Mouse (Mus musculus) kidney, postnatal 0 days (tissue): Measurements from ENCODE around the gene Rnasel. TPM values are rescaled to one million over a fixed set of nuclear protein-coding genes. Genes with fewer than 3 reads are reported as not detected.

Experiments used
- ATAC-seq: fragments of 200-750 bp; cut with Nextera tagmentation; replicated peaks from 2 replicates; pipeline ENCODE4 v1.8.0; 2017; ENCODE audit warnings: low read depth, moderate number of reproducible peaks, moderate TSS enrichment, moderate library complexity; ENCODE audit not compliant: low FRiP score
- DNase-seq: peaks from one replicate; pipeline ENCODE4 v3.0.0-alpha.2; 2016; ENCODE audit warnings: low spot score
- H3K27ac ChIP-seq: fragments of 300-500 bp; sonication (generic); 2 replicates; pipeline ENCODE4 v1.5.1; 2014; ENCODE audit warnings: mild to moderate bottlenecking
- H3K27me3 ChIP-seq: fragments of 300-500 bp; sonication (generic); 2 replicates; pipeline ENCODE4 v1.6.1; 2014; ENCODE audit warnings: low read length, mixed read lengths; ENCODE audit not compliant: insufficient read depth
- H3K36me3 ChIP-seq: fragments of 300-500 bp; sonication (generic); 2 replicates; pipeline ENCODE4 v1.6.1; 2014; ENCODE audit warnings: low read length, mixed read lengths; ENCODE audit not compliant: insufficient read depth
- H3K4me1 ChIP-seq: fragments of 300-500 bp; sonication (generic); replicated peaks from 2 replicates; pipeline ENCODE4 v1.6.1; 2014; ENCODE audit warnings: antibody characterized with exemption, low read length, mixed read lengths; ENCODE audit not compliant: insufficient read depth
- H3K4me2 ChIP-seq: fragments of 300-500 bp; sonication (generic); 2 replicates; pipeline ENCODE4 v1.6.1; 2014; ENCODE audit warnings: mild to moderate bottlenecking, low read length, moderate library complexity, mixed read lengths
- H3K4me3 ChIP-seq: fragments of 300-500 bp; sonication (generic); replicated peaks from 2 replicates; pipeline ENCODE4 v1.5.1; 2014; ENCODE audit warnings: low read depth, low read length
- H3K9ac ChIP-seq: fragments of 300-500 bp; sonication (generic); 2 replicates; pipeline ENCODE4 v1.6.1; 2014; ENCODE audit warnings: low read depth, low read length
- H3K9me3 ChIP-seq: fragments of 300-500 bp; sonication (generic); replicated peaks from 2 replicates; pipeline ENCODE4 v1.6.1; 2016; ENCODE audit warnings: low read length, inconsistent platforms, mixed read lengths
- CTCF ChIP-seq: IDR thresholded peaks from 2 replicates; pipeline ENCODE4 v1.5.1; 2016; ENCODE audit warnings: antibody characterized with exemption, low read depth, mild to moderate bottlenecking, moderate library complexity
- WGBS: fragments of 180-500 bp; shearing (Covaris S2); extraction: QIAGEN DNeasy Blood & Tissue Kit; methylation state at CpG from one replicate; pipeline ENCODE4 v1.1.7; 2014; 5-methylcytosine and 5-hydroxymethylcytosine counted together
- polyA plus RNA-seq: library from polyadenylated mRNA; unstranded; fragments of >200 nt; fragmentation: Nextera tagmentation; extraction: Ambion mirVana; gene quantifications from 2 replicates; pipeline ENCODE4 v1.2.1, GENCODE M21; 2015

The Rnasel gene
- 10.8 TPM in 2 replicates for polyA plus RNA-seq

DNA sequence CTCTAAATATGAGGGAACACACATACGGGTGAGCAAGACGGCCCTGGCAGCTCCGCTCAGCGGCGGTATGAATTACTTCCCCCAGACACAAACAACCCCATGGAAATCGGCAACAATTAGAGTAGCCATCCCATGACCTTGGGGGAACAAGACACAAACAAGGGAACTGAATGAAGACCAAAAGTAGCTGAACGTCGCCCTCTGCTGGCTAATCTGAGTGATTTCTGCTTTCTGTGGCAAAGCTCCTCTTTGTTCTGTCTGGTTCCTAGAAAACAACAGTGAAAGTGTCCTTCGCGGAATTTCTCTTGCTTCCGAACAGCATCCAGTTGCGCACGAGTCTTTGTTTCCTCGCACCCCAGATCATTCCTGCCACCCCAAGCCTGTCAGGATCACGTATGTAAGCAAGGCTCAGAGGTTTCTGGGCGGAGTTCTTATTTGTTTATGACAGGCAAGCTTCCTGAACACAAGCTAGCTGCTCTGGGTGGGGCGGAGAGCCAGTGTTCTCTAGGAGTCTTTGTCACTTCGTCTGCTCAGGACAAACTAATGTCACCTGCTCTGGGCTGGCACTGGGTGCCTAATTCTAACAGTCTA, at the start of gene Rnasel:
Gene Rnasel (plus strand): TSS at position 216 of the 591 bp plus-strand sequence.
- peak; percentile 95 for DNase-seq
- 2% methylated on average over 18 of the region's 18 CpGs for WGBS
- peak within 1 kb of the TSS; percentile 60; the same call in 1 of the 2 replicates for H3K9ac ChIP-seq
- peak; percentile 71 for ATAC-seq
- H3K9me3 ChIP-seq, result no peaks in the 10 kb centered on the region
- no peaks in the 10 kb centered on the region for H3K36me3 ChIP-seq
- TF ChIP-seq CTCF, result peak; percentile 93
- H3K27ac ChIP-seq, result peak within 1 kb of the TSS; percentile 73
- H3K4me2 ChIP-seq, result peak within 1 kb of the TSS; percentile 63
- no peaks in the 10 kb centered on the region for H3K27me3 ChIP-seq
- peaks cover 12% of the 10 kb centered on the region; the same call in 1 of the 2 replicates for H3K4me1 ChIP-seq
- H3K4me3 ChIP-seq, result peak within 1 kb of the TSS; percentile 41

- Histone ChIP-seq H3K36me3 (no peaks in the 10 kb centered on the region), H3K27ac (no peak overlapping the region), H3K27me3 (no peaks in the 10 kb centered on the region), H3K4me2 (no peak overlapping the region), H3K9ac (no peak overlapping the region), H3K9me3 (no peaks in the 10 kb centered on the region), H3K4me3 (no peak overlapping the region), H3K4me1 (peaks cover 15% of the 10 kb centered on the region; the same call in 1 of the 2 replicates)
- TF ChIP-seq CTCF, result no peak
- no peak for ATAC-seq
- 77% methylated on average over 11 of the region's 11 CpGs for WGBS
- DNase-seq, result no peak
These were observed 48.7 kb upstream of the Rnasel start for GRCm38 (mm10) chr1:153700448-153701063.

GRCm38 (mm10) chr1:153701461-153701860, 47.8 kb upstream of the Rnasel start:
- Histone ChIP-seq H3K36me3 (no peaks in the 10 kb centered on the region), H3K4me3 (no peak overlapping the region), H3K27me3 (no peaks in the 10 kb centered on the region), H3K4me1 (peaks cover 15% of the 10 kb centered on the region; the same call in 1 of the 2 replicates), H3K4me2 (no peak overlapping the region), H3K9me3 (no peaks in the 10 kb centered on the region), H3K27ac (no peak overlapping the region), H3K9ac (no peak overlapping the region)
- TF ChIP-seq CTCF, result no peak
- 97% methylated on average over 1 of the region's 1 CpGs for WGBS
- ATAC-seq (no peak), DNase-seq (no peak)

DNA sequence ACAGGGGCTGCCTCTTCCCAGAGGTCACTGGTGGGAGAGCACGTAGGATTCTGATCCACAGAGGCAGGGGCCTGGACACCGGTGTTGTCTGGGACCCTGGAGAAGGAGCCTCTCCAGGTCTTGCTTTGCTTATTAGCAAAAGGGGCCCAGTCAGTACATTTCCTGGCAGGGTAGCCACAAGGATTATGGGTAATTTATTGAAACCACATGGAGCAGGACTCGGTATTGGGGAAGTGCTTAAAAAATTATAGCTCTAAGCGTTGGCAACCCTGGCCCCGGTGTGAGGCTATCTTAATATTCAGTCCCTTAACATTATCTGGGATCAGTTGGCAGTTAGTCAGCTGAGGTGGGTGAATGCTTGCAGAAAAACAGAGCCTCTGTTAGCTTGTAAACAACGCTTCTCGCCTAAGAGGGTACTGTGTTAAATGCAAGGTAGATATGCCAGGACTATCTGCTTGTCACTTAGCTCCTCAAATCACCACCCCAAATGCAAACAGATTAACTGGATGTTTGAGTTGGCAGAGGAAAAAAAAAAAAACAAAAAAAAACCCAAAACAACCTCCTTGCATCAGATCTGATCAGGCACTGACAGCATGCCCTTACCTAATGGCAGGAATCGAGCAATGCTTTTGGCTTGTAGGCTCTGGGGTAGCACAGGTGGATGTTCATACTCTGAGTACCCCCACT, 46.9 kb upstream of the Rnasel start:
- no peaks in the 10 kb centered on the region for H3K36me3 ChIP-seq
- H3K4me2 ChIP-seq, result no peak overlapping the region
- 82% methylated on average over 8 of the region's 8 CpGs for WGBS
- no peak overlapping the region for H3K27ac ChIP-seq
- H3K9ac ChIP-seq, result no peak overlapping the region
- H3K9me3 ChIP-seq, result no peaks in the 10 kb centered on the region
- TF ChIP-seq CTCF, result no peak
- H3K27me3 ChIP-seq, result no peaks in the 10 kb centered on the region
- DNase-seq (no peak), ATAC-seq (no peak)
- H3K4me1 ChIP-seq, result peaks cover 15% of the 10 kb centered on the region; the same call in 1 of the 2 replicates
- no peak overlapping the region for H3K4me3 ChIP-seq

GRCm38 (mm10) chr1:153702853-153703410, 46.3 kb upstream of the Rnasel start:
- DNase-seq, result no peak
- Histone ChIP-seq H3K4me3 (no peak overlapping the region), H3K4me2 (no peak overlapping the region), H3K4me1 (peaks cover 15% of the 10 kb centered on the region; the same call in 1 of the 2 replicates), H3K9ac (no peak overlapping the region), H3K36me3 (no peaks in the 10 kb centered on the region), H3K27ac (no peak overlapping the region), H3K9me3 (no peaks in the 10 kb centered on the region), H3K27me3 (no peaks in the 10 kb centered on the region)
- WGBS, result 74% methylated on average over 8 of the region's 8 CpGs
- TF ChIP-seq CTCF, result no peak
- no peak for ATAC-seq

GRCm38 (mm10) chr1:153703445-153703991, 45.7 kb upstream of the Rnasel start:
- ATAC-seq, result no peak
- Histone ChIP-seq H3K4me2 (no peak overlapping the region), H3K27me3 (no peaks in the 10 kb centered on the region), H3K9ac (no peak overlapping the region), H3K4me3 (no peak overlapping the region), H3K27ac (no peak overlapping the region), H3K36me3 (no peaks in the 10 kb centered on the region), H3K9me3 (no peaks in the 10 kb centered on the region), H3K4me1 (peaks cover 11% of the 10 kb centered on the region; the same call in 1 of the 2 replicates)
- no peak for TF ChIP-seq CTCF
- no peak for DNase-seq
- WGBS, result 34% methylated on average over 12 of the region's 12 CpGs
